Mouse (Mus musculus) stomach, embryonic 14.5 days (tissue): ENCODE results near the gene Sox5. TPM values are rescaled to one million over a fixed set of nuclear protein-coding genes. Genes with fewer than 3 reads are reported as not detected.
"Not testable (repeated sequence)": the region's sequence is repeated elsewhere in the genome, so short reads cannot be mapped to it uniquely, and the experiment has no call there.

Experiments used
- ATAC-seq: fragments of 200-750 bp; cut with Nextera tagmentation; 2 replicates; pipeline ENCODE4 v1.8.0; 2017; ENCODE audit warnings: low read depth, moderate TSS enrichment; ENCODE audit not compliant: insufficient number of reproducible peaks, insufficient read depth, low FRiP score
- H3K27ac ChIP-seq: fragments of 300-500 bp; sonication (generic); 2 replicates; pipeline ENCODE4 v1.5.1; 2014; ENCODE audit warnings: mild to moderate bottlenecking, low read length, moderate library complexity, mixed read lengths
- H3K27me3 ChIP-seq: fragments of 300-500 bp; sonication (generic); 2 replicates; pipeline ENCODE4 v1.6.1; 2014; ENCODE audit warnings: low read length, control low read depth, mixed read lengths; ENCODE audit not compliant: control insufficient read depth, insufficient read depth
- H3K36me3 ChIP-seq: fragments of 300-500 bp; sonication (generic); 2 replicates; pipeline ENCODE4 v1.6.1; 2014; ENCODE audit warnings: mild to moderate bottlenecking, control low read depth, low read length, moderate library complexity, mixed read lengths; ENCODE audit not compliant: control insufficient read depth, insufficient read depth
- H3K4me1 ChIP-seq: fragments of 300-500 bp; sonication (generic); 2 replicates; pipeline ENCODE4 v1.6.1; 2014; ENCODE audit warnings: low read length, control low read depth, mixed read lengths; ENCODE audit not compliant: control insufficient read depth, insufficient read depth
- H3K4me2 ChIP-seq: fragments of 300-500 bp; sonication (generic); replicated peaks from 2 replicates; pipeline ENCODE4 v1.6.1; 2014; ENCODE audit warnings: low read depth, low read length, control low read depth
- H3K4me3 ChIP-seq: fragments of 300-500 bp; sonication (generic); 2 replicates; pipeline ENCODE4 v1.5.1; 2014; ENCODE audit warnings: low read depth, low read length, control low read depth
- H3K9ac ChIP-seq: fragments of 300-500 bp; sonication (generic); replicated peaks from 2 replicates; pipeline ENCODE4 v1.6.1; 2014; ENCODE audit warnings: low read depth, mild to moderate bottlenecking, control low read depth, low read length, moderate library complexity, mixed read lengths
- H3K9me3 ChIP-seq: fragments of 300-500 bp; sonication (generic); 2 replicates; pipeline ENCODE4 v1.6.1; 2016; ENCODE audit warnings: low read depth, low read length, control low read depth; ENCODE audit not compliant: control insufficient read depth
- WGBS: fragments of 180-500 bp; shearing (Covaris S2); extraction: QIAGEN DNeasy Blood & Tissue Kit; methylation state at CpG from one replicate; pipeline ENCODE4 v1.1.7; 2014; 5-methylcytosine and 5-hydroxymethylcytosine counted together
- polyA plus RNA-seq: library from polyadenylated mRNA; unstranded; fragments of >200 nt; fragmentation: Nextera tagmentation; extraction: Ambion mirVana; gene quantifications from 2 replicates; pipeline ENCODE4 v1.2.1, GENCODE M21; 2014

Sox5 gene
- polyA plus RNA-seq, 1 experiment from 2014 or later: 30.3 TPM

DNA sequence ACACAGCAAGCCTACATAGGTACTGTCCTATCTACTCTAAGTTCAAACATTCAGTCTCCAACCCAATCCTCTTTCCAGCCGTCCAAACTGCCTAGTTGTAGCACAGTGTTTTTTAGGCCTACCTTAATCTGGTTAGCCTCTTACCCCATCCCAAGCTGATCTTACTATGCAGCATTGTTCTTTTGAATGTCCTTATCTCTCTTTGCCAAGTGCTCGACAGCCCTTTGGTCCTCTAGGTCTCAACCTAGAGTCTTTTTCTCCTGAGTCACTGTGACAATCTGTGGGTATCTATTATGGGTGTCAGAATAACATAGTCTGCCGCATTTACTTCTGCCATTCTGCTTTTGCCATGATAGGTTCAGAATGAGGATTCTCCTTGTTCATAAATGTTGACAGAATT, 598.7 kb downstream of the Sox5 start:
- Histone ChIP-seq H3K4me1 (no peaks in the 10 kb centered on the region), H3K4me3 (no peak overlapping the region), H3K9me3 (no peaks in the 10 kb centered on the region), H3K27me3 (no peaks in the 10 kb centered on the region), H3K4me2 (no peak overlapping the region), H3K36me3 (no peaks in the 10 kb centered on the region), H3K27ac (no peak overlapping the region), H3K9ac (no peak overlapping the region)
- ATAC-seq: no peak
- WGBS: 91% methylated on average over 3 of the region's 3 CpGs

DNA sequence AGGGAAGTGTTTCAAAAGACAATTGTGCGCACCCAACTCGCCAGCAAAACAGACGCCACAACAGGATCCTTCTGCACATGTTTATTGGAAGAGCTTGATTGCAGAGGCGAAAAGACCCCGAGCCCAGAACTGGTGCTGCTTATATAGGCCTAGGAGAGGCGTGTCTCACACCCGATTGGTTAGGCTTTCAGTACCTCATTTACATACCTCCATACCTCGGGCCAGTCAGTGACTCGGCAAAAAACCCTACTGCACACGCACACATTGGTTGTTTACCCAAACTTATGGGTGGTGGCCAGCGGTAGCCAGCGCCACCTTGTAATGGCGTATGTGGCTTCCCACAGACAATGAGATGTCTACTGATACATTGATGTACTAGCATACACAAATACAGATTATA, 599.3 kb downstream of the Sox5 start:
- H3K4me3 ChIP-seq, H3K9me3 ChIP-seq, H3K36me3 ChIP-seq, ATAC-seq, H3K4me1 ChIP-seq, H3K27me3 ChIP-seq, H3K4me2 ChIP-seq, H3K27ac ChIP-seq, H3K9ac ChIP-seq: not testable (repeated sequence)
- 95% methylated on average over 13 of the region's 13 CpGs for WGBS

DNA sequence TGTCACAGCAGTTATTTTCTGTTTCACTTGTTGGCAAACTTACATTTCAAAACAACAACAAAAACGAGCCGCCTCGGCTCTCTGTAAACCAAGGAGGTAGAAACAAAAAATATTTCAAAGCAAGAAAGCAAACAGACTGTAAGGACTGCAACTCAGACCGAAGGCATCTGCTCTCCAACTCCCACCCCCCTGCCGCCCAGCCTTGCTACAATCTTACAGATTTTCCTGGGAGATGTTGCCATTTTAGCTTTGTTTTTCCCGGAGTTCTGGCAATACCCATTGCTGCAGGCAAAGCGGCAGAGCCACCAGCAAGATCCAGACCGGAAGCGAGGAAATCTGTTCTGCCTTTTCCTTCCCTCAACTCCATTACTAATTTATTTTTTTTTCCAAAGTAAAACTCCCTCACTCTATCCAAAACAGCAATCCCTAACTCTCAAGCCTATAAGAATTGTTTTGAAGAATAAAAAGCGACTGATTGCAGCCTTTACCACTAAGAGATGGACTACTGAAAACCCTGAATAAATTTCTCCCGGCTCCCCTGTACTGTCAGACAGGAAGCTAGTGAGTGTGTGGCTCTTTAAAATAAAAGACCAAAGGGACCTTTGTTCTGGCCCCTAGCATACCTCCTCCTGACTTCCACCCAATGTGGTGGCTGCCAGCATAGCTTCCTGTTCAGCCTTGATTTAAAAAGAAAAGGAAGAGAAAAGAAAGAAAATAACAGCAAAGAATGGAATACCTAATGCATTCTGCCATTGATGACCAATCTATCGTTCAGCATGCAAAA, 600.5 kb downstream of the Sox5 start:
- WGBS: 61% methylated on average over 12 of the region's 12 CpGs
- H3K36me3 ChIP-seq: no peaks in the 10 kb centered on the region
- no peaks in the 10 kb centered on the region for H3K9me3 ChIP-seq
- ATAC-seq: no peak
- H3K9ac ChIP-seq: no peak overlapping the region
- no peak overlapping the region; the same call in 1 of the 2 replicates for H3K27ac ChIP-seq
- H3K4me2 ChIP-seq: 0 out of 2 replicates have a peak overlapping the region, but pooled peaks have one; percentile 6
- H3K27me3 ChIP-seq: no peaks in the 10 kb centered on the region
- no peaks in the 10 kb centered on the region for H3K4me1 ChIP-seq
- H3K4me3 ChIP-seq: no peak overlapping the region

DNA sequence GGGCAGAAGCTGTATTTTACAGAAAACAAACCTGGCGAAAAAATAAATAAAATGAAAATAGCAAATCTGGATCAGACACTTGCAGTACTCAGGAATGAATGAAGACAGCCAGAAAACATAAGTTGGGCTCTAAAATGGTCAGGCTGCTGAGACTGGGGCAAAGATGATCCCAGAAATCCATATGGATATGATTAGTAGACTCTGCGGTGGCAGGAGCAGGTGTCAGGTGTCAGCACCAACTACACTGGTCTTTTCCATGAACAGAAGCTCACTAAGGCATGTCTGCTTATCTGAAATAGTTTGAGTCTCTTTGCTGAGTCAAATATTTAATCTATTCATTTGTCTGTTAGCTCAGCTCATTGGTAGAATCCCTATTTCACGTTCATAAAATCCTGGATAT, 602.7 kb downstream of the Sox5 start:
- Histone ChIP-seq H3K36me3 (no peaks in the 10 kb centered on the region), H3K9me3 (no peaks in the 10 kb centered on the region), H3K4me1 (no peaks in the 10 kb centered on the region), H3K4me2 (no peak overlapping the region), H3K4me3 (no peak overlapping the region), H3K9ac (no peak overlapping the region), H3K27me3 (no peaks in the 10 kb centered on the region), H3K27ac (no peak overlapping the region)
- 70% methylated on average over 3 of the region's 3 CpGs for WGBS
- ATAC-seq: no peak

DNA sequence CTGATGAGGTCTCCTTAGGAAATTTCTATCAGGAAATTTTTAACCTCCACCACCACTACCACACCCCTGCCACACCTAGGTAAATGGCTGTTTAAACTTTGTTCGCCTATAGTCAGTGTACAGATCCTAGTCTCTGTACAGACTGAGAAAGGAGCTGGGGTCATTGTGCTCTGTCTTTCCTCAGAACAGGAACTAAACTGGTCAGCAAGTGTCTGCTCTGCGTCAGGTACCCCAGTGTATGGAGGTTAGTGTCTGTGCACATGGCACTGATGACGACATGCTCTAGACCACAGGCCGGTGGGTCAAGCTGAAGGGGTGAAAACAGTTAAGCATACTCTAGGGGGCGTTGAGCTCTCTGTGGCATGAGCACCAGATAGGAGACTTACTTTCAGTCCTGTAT, 605.1 kb downstream of the Sox5 start:
- WGBS: 76% methylated on average over 5 of the region's 5 CpGs
- H3K9ac ChIP-seq: no peak overlapping the region
- no peak overlapping the region for H3K4me2 ChIP-seq
- H3K4me1 ChIP-seq: no peaks in the 10 kb centered on the region
- H3K36me3 ChIP-seq: no peaks in the 10 kb centered on the region
- H3K27me3 ChIP-seq: no peaks in the 10 kb centered on the region
- H3K27ac ChIP-seq: no peak overlapping the region
- no peaks in the 10 kb centered on the region for H3K9me3 ChIP-seq
- ATAC-seq: no peak
- H3K4me3 ChIP-seq: no peak overlapping the region

DNA sequence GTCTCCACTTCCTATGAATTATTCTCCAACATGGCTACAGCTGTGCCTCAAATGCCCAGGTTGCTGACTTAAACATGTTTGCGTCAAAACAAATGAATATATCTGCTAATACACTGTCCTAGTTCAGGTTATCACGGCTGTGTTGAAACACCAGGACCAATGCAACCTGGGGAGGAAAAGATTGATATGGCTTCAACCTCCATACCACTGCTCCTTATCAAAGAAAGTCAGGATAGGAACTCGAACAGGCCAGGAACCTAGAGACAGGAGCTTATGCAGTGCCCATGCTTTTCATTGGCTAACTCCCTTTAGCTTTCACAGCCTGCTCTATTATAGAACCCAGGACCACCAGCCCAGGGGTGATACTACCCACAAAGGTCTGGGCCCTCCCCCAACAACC, 606.2 kb downstream of the Sox5 start:
- H3K9me3 ChIP-seq: no peaks in the 10 kb centered on the region
- no peaks in the 10 kb centered on the region for H3K36me3 ChIP-seq
- 0 out of 2 replicates have a peak, but pooled peaks cover 4% of the 10 kb centered on the region for H3K4me1 ChIP-seq
- H3K4me3 ChIP-seq: no peak overlapping the region
- H3K27ac ChIP-seq: no peak overlapping the region
- no peaks in the 10 kb centered on the region for H3K27me3 ChIP-seq
- 88% methylated on average over 3 of the region's 3 CpGs for WGBS
- H3K4me2 ChIP-seq: no peak overlapping the region
- H3K9ac ChIP-seq: no peak overlapping the region
- ATAC-seq: no peak

DNA sequence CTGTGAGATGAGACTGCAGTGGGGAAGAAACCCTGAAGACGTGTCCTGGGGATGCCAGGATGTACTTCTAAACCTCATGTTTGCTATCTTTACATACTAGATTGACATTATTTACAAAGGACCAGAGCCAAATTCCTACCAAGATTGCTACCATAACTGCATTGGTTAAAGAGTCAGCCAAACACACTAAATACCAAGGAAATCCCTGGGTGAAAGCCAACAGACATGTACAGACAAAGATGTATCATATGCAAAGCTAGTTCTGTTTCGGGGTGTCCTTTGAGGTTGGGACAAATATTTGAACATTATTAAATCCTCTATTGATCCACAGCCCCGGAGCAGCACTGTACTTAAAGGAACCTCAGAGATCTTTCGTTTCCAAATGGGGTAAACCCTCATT, 611.2 kb downstream of the Sox5 start:
- no peak for ATAC-seq
- Histone ChIP-seq H3K27ac (no peak overlapping the region), H3K4me2 (no peak overlapping the region), H3K9me3 (no peaks in the 10 kb centered on the region), H3K27me3 (no peaks in the 10 kb centered on the region), H3K4me1 (peaks cover 18% of the 10 kb centered on the region), H3K36me3 (no peaks in the 10 kb centered on the region), H3K9ac (no peak overlapping the region), H3K4me3 (no peak overlapping the region)
- 43% methylated on average over 4 of the region's 4 CpGs for WGBS

DNA sequence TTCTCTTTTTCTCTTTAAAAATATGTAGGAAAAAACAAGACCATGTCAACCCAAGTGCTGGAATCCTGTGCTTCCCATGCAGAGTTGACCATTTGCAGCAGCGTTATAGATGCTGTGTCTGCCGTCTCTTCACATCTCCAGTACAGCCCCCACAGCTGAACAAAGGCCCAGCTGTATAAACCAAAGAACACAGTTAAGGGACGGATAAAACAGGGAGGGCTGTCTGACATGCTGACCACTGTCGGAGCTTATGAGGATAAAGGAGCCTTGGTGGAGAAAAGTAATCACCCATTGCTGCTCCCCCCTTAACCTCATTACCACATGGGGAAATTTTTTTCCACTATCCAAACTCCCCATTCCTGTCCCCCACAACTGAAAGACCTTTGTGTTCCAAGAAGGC, 612.0 kb downstream of the Sox5 start:
- Histone ChIP-seq H3K9ac (no peak overlapping the region), H3K4me1 (peaks cover 18% of the 10 kb centered on the region), H3K9me3 (no peaks in the 10 kb centered on the region), H3K4me2 (no peak overlapping the region), H3K36me3 (no peaks in the 10 kb centered on the region), H3K4me3 (no peak overlapping the region), H3K27ac (no peak overlapping the region), H3K27me3 (no peaks in the 10 kb centered on the region)
- ATAC-seq: no peak
- 35% methylated on average over 4 of the region's 4 CpGs for WGBS
